Mouse (Mus musculus) stomach, embryonic 15.5 days (tissue): ENCODE data around the gene Megf6. TPM values are rescaled to one million over a fixed set of nuclear protein-coding genes. Genes with fewer than 3 reads are reported as not detected.

Source experiments
- ATAC-seq: fragments of 200-750 bp; cut with Nextera tagmentation; 2 replicates; pipeline ENCODE4 v1.8.0; 2017; ENCODE audit warnings: low read depth, moderate number of reproducible peaks, moderate TSS enrichment; ENCODE audit not compliant: insufficient read depth, low FRiP score
- H3K27ac ChIP-seq: fragments of 300-500 bp; sonication (generic); 2 replicates; pipeline ENCODE4 v1.5.1; 2015; ENCODE audit warnings: mild to moderate bottlenecking, inconsistent platforms
- H3K27me3 ChIP-seq: fragments of 300-500 bp; sonication (generic); replicated peaks from 2 replicates; pipeline ENCODE4 v1.6.1; 2015; ENCODE audit warnings: inconsistent platforms
- H3K36me3 ChIP-seq: fragments of 300-500 bp; sonication (generic); 2 replicates; pipeline ENCODE4 v1.6.1; 2015; ENCODE audit warnings: inconsistent platforms
- H3K4me1 ChIP-seq: fragments of 300-500 bp; sonication (generic); 2 replicates; pipeline ENCODE4 v1.6.1; 2015; ENCODE audit warnings: inconsistent platforms
- H3K4me2 ChIP-seq: fragments of 300-500 bp; sonication (generic); 2 replicates; pipeline ENCODE4 v1.6.1; 2015; ENCODE audit warnings: mild to moderate bottlenecking, inconsistent platforms
- H3K4me3 ChIP-seq: fragments of 300-500 bp; sonication (generic); replicated peaks from 2 replicates; pipeline ENCODE4 v1.5.1; 2015; ENCODE audit warnings: inconsistent platforms
- H3K9ac ChIP-seq: fragments of 300-500 bp; sonication (generic); 2 replicates; pipeline ENCODE4 v1.6.1; 2015; ENCODE audit warnings: inconsistent platforms
- H3K9me3 ChIP-seq: fragments of 300-500 bp; sonication (generic); 2 replicates; pipeline ENCODE4 v1.6.1; 2016; ENCODE audit warnings: inconsistent platforms
- WGBS: fragments of 180-500 bp; shearing (Covaris S2); methylation state at CpG from one replicate; pipeline ENCODE4 v1.1.7; 2015; 5-methylcytosine and 5-hydroxymethylcytosine counted together
- polyA plus RNA-seq: library from polyadenylated mRNA; unstranded; fragments of >200 nt; fragmentation: Nextera tagmentation; extraction: Ambion mirVana; gene quantifications from 2 replicates; pipeline ENCODE4 v1.2.1, GENCODE M21; 2015

Megf6 gene
- polyA plus RNA-seq, 1 experiment from 2014 or later, result 20.9 TPM

- Histone ChIP-seq H3K4me1 (peaks cover 15% of the 10 kb centered on the region; the same call in 1 of the 2 replicates), H3K36me3 (no peaks in the 10 kb centered on the region), H3K4me2 (no peak overlapping the region), H3K27ac (no peak overlapping the region), H3K9ac (no peak overlapping the region), H3K4me3 (no peak overlapping the region), H3K9me3 (no peaks in the 10 kb centered on the region), H3K27me3 (no peaks in the 10 kb centered on the region)
- ATAC-seq, result no peak
- 84% methylated on average over 8 of the region's 8 CpGs for WGBS
Observed at GRCm38 (mm10) chr4:154239199-154239598, 68.7 kb downstream of the Megf6 start.

- no peak for ATAC-seq
- Histone ChIP-seq H3K9ac (no peak overlapping the region), H3K4me2 (no peak overlapping the region), H3K4me1 (peaks cover 15% of the 10 kb centered on the region; the same call in 1 of the 2 replicates), H3K4me3 (no peak overlapping the region), H3K27me3 (no peaks in the 10 kb centered on the region), H3K36me3 (no peaks in the 10 kb centered on the region), H3K9me3 (no peaks in the 10 kb centered on the region), H3K27ac (no peak overlapping the region)
- WGBS, result 65% methylated on average over 11 of the region's 11 CpGs
Observed at GRCm38 (mm10) chr4:154240608-154241007, 70.1 kb downstream of the Megf6 start.

GRCm38 (mm10) chr4:154245342-154245741 is 74.8 kb downstream of the Megf6 start:
- no peak overlapping the region for H3K4me2 ChIP-seq
- peaks cover 27% of the 10 kb centered on the region for H3K4me1 ChIP-seq
- H3K9me3 ChIP-seq, result no peaks in the 10 kb centered on the region
- ATAC-seq, result no peak
- H3K9ac ChIP-seq, result no peak overlapping the region
- 73% methylated on average over 7 of the region's 7 CpGs for WGBS
- no peak overlapping the region for H3K4me3 ChIP-seq
- no peaks in the 10 kb centered on the region for H3K36me3 ChIP-seq
- H3K27me3 ChIP-seq, result no peaks in the 10 kb centered on the region
- H3K27ac ChIP-seq, result no peak overlapping the region

- WGBS, result 9% methylated on average over 17 of the region's 19 CpGs
- Histone ChIP-seq H3K4me3 (peak overlapping the region; percentile 28), H3K4me1 (peaks cover 27% of the 10 kb centered on the region), H3K9me3 (no peaks in the 10 kb centered on the region), H3K36me3 (no peaks in the 10 kb centered on the region), H3K9ac (no peak overlapping the region), H3K4me2 (peak overlapping the region; percentile 68), H3K27ac (no peak overlapping the region), H3K27me3 (no peaks in the 10 kb centered on the region)
- peak; percentile 45 for ATAC-seq
Observed at GRCm38 (mm10) chr4:154246115-154247040, 75.8 kb downstream of the Megf6 start.

- ATAC-seq, result no peak
- Histone ChIP-seq H3K4me1 (peaks cover 27% of the 10 kb centered on the region), H3K27me3 (no peaks in the 10 kb centered on the region), H3K9ac (no peak overlapping the region), H3K4me3 (no peak overlapping the region), H3K27ac (peak overlapping the region; percentile 12; the same call in 1 of the 2 replicates), H3K36me3 (no peaks in the 10 kb centered on the region), H3K9me3 (no peaks in the 10 kb centered on the region), H3K4me2 (0 out of 2 replicates have a peak overlapping the region, but pooled peaks have one; percentile 68)
- WGBS, result 41% methylated on average over 22 of the region's 22 CpGs
Observed at GRCm38 (mm10) chr4:154247207-154248091, 76.9 kb downstream of the Megf6 start.

- no peak for ATAC-seq
- Histone ChIP-seq H3K27me3 (no peaks in the 10 kb centered on the region), H3K9ac (no peak overlapping the region), H3K4me3 (no peak overlapping the region), H3K27ac (no peak overlapping the region), H3K4me1 (peaks cover 27% of the 10 kb centered on the region), H3K9me3 (no peaks in the 10 kb centered on the region), H3K4me2 (no peak overlapping the region), H3K36me3 (no peaks in the 10 kb centered on the region)
- 65% methylated on average over 21 of the region's 21 CpGs for WGBS
Observed at GRCm38 (mm10) chr4:154248092-154248805, 77.7 kb downstream of the Megf6 start.

GRCm38 (mm10) chr4:154249316-154249715 is 78.8 kb downstream of the Megf6 start:
- Histone ChIP-seq H3K4me1 (peaks cover 27% of the 10 kb centered on the region), H3K4me3 (no peak overlapping the region), H3K27me3 (no peaks in the 10 kb centered on the region), H3K9ac (no peak overlapping the region), H3K9me3 (no peaks in the 10 kb centered on the region), H3K4me2 (no peak overlapping the region), H3K36me3 (no peaks in the 10 kb centered on the region), H3K27ac (no peak overlapping the region)
- ATAC-seq, result no peak
- 76% methylated on average over 8 of the region's 8 CpGs for WGBS

- no peak overlapping the region for H3K9ac ChIP-seq
- H3K27ac ChIP-seq, result no peak overlapping the region
- no peak overlapping the region for H3K4me3 ChIP-seq
- no peaks in the 10 kb centered on the region for H3K9me3 ChIP-seq
- no peaks in the 10 kb centered on the region for H3K36me3 ChIP-seq
- H3K4me2 ChIP-seq, result no peak overlapping the region
- ATAC-seq, result no peak
- H3K4me1 ChIP-seq, result peaks cover 10% of the 10 kb centered on the region
- 87% methylated on average over 20 of the region's 20 CpGs for WGBS
- H3K27me3 ChIP-seq, result no peaks in the 10 kb centered on the region
Observed at GRCm38 (mm10) chr4:154252537-154253255, 82.2 kb downstream of the Megf6 start.

- Histone ChIP-seq H3K4me1 (no peaks in the 10 kb centered on the region), H3K4me3 (no peak overlapping the region), H3K9ac (no peak overlapping the region), H3K9me3 (no peaks in the 10 kb centered on the region), H3K27ac (no peak overlapping the region), H3K4me2 (no peak overlapping the region), H3K36me3 (peaks cover 4% of the 10 kb centered on the region; the same call in 1 of the 2 replicates), H3K27me3 (no peaks in the 10 kb centered on the region)
- 83% methylated on average over 5 of the region's 5 CpGs for WGBS
- no peak for ATAC-seq
Observed at GRCm38 (mm10) chr4:154260755-154261154, 90.2 kb downstream of the Megf6 start.

- ATAC-seq, result no peak
- H3K27me3 ChIP-seq, result no peaks in the 10 kb centered on the region
- no peaks in the 10 kb centered on the region for H3K4me1 ChIP-seq
- peaks cover 4% of the 10 kb centered on the region; the same call in 1 of the 2 replicates for H3K36me3 ChIP-seq
- WGBS, result 42% methylated on average over 4 of the region's 4 CpGs
- no peak overlapping the region for H3K4me3 ChIP-seq
- H3K9me3 ChIP-seq, result no peaks in the 10 kb centered on the region
- H3K9ac ChIP-seq, result no peak overlapping the region
- no peak overlapping the region for H3K27ac ChIP-seq
- no peak overlapping the region for H3K4me2 ChIP-seq
Observed at GRCm38 (mm10) chr4:154262071-154262470, 91.5 kb downstream of the Megf6 start.

GRCm38 (mm10) chr4:154267511-154267910 is 97.0 kb downstream of the Megf6 start:
- H3K9ac ChIP-seq, result no peak overlapping the region
- no peaks in the 10 kb centered on the region for H3K9me3 ChIP-seq
- H3K4me1 ChIP-seq, result no peaks in the 10 kb centered on the region
- no peak overlapping the region for H3K4me3 ChIP-seq
- no peak overlapping the region for H3K4me2 ChIP-seq
- 79% methylated on average over 6 of the region's 6 CpGs for WGBS
- H3K36me3 ChIP-seq, result peaks cover 4% of the 10 kb centered on the region; the same call in 1 of the 2 replicates
- ATAC-seq, result no peak
- no peaks in the 10 kb centered on the region for H3K27me3 ChIP-seq
- H3K27ac ChIP-seq, result no peak overlapping the region
